Mouse (Mus musculus): ENCODE measurements at regions not wholly inside any gene's neighbourhood (a gene's known extent, or its start where the extent isn't known, plus 50 kb on each side); places are given as distances from the start of the nearest gene placed in this dataset.

DNA sequence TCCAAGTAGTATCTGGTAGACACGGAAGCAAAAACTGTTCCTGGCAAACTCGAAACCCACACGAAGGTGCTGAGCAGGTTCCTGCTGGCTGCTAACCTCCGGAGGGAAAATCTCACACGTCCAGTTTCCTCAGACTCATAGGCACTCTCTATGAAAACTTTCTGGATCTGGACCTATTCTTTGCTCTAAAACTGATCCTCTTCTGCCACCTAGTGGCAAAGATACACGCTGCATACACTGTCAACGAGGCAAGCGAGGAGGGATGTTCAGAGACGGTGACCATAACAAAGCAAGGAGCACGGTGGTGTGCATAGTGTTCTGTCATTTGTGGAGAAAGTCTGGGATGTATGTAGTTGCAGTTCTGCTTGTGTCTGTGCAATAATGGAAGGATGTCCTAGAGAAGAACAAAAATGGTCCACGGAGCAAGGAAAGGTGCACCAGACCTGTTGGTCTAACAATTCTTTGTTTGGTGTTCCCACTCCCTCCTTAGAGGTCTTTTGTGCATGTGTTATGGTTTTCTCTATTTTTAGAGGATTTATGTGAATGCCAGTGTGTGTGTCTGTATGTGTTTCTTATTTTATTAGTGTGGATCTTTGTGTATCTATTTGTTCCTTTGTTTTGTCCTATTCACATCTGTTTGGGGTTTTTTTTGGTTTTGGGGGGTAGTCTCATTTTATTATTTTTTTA lies 57.0 kb upstream of the Siglech start:
- DNase-seq (ENCODE audit: low spot score in 2 of 2) = peak in 1 of 2 experiments; percentile 13
